Mouse (Mus musculus): ENCODE measurements around the gene Gm49776.

Gm49776 gene

DNA sequence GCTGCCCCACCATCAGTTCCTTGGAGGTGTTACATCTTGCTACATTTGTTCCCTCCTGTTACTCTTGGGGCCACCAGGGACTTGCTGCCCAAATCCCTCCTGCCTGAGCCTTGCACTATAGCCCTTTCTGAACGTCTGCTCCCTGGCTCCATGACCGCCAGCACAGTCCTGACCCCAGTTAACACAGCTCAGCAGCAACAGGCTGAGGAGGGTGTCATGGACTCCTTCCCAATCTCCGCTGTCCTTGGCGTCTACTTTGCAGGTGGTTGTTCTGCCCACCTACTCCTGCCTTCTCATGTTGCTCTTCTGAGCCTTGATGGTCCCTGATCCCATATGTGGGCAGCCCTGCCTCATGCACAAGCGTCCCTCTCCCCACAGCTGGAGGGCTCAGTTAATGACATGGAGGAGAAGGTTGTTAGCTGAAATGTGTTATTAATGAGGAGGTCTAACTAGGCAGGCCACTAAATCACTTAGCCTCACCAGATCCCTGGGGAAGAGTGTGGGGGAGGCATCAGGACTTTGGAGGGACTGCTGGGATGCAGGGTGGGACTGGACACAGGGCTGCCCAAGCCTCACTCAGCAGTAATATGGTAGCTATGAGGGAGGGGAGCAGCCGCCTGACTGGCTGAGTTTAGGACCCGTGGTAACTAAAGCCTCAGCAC, 54.6 kb downstream of the Gm49776 start:
- in situ Hi-C loops (cut with MboI, MseI) = no loop called here

GRCm38 (mm10) chr16:18202061-18202460, 56.1 kb downstream of the Gm49776 start:
- in situ Hi-C loops (cut with MboI, MseI) = no loop called here

GRCm38 (mm10) chr16:18201620-18202019, 56.5 kb downstream of the Gm49776 start:
- in situ Hi-C loops (cut with MboI, MseI) = no loop called here

- in situ Hi-C loops (cut with MboI, MseI) = no loop called here
Measured at GRCm38 (mm10) chr16:18200062-18200461, 58.1 kb downstream of the Gm49776 start.

GRCm38 (mm10) chr16:18198365-18199098, 59.6 kb downstream of the Gm49776 start:
- in situ Hi-C loops (cut with MboI, MseI) = loop anchor here (10.0 kb wide), 1 partner anchor 334 kb away; no protein-coding TSS in a partner anchor

DNA sequence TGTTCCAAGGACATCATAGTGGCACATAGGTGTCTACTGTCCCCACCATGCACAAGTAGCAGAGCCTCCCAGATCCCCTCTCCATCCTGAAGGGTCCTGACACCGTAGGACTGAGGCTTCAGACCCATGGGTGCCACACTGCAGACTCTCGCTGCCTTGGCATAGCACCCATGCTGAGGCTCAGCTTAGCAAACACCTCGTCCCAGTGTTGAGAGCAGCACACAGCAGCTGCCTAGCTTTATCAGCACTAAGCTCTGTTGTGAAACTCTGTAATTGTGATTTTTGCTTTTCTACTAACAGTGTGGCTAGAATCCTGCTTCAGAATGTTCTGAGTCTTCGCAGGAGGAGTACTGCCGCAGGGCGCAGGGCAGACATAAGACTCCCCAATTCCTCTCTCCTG, 60.2 kb downstream of the Gm49776 start:
- in situ Hi-C loops (cut with MboI, MseI) = loop anchor here (10.0 kb wide), 1 partner anchor 333 kb away; no protein-coding TSS in a partner anchor

- in situ Hi-C loops (cut with MboI, MseI) = loop anchor here (10.0 kb wide), 1 partner anchor 331 kb away; no protein-coding TSS in a partner anchor
Measured at GRCm38 (mm10) chr16:18195561-18195960, 62.6 kb downstream of the Gm49776 start.

Measured in regulatory T cell (primary cell).